Mouse (Mus musculus) liver, postnatal 0 days (tissue): ENCODE data around the gene Nodal.

ENCODE experiments used
- CTCF ChIP-seq: sonication (generic); IDR thresholded peaks from 2 replicates; pipeline ENCODE4 v1.5.1; 2016; ENCODE audit warnings: antibody characterized with exemption, low read depth
- EP300 ChIP-seq: IDR thresholded peaks from 2 replicates; pipeline ENCODE4 v1.6.1; 2016; ENCODE audit warnings: antibody characterized with exemption, low read depth, mild to moderate bottlenecking

GRCm38 (mm10) chr10:61457182-61457581, 39.4 kb downstream of the Nodal start:
- TF ChIP-seq CTCF (no peak), EP300 (no peak)
